Mouse (Mus musculus): ENCODE results near the gene Frmpd2.

DNA sequence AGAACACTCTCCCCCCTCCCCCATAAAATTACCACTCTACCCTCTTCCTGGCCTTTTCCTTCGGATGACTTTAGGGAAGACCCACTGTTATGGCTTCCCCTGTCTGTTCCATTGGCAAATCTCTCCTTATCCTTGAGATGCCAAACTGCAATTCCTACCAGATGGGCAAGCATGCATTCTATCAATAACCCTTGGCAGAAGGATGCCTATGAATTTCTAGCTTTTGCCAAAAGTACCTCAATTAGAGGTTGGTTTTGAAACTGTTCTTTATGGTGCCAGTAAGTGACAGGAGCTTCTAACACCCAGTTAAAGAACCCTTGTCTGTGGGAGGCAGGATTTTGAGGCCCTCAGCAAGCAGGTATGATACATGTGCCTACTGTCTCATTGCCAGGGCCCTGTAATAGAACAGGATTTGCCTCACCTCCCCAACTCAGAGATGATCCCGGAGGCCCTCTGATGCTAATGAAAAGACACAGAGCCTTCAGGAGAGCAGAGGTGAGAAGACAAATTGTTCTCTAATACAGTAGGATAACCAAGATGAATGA lies 22.1 kb upstream of the Frmpd2 start:
- TF ChIP-seq HCFC1 (IDR thresholded peaks at IDR 0.05; ENCODE audit: borderline replicate concordance, insufficient read depth, low read length) (no peak), MAFK (IDR thresholded peaks at IDR 0.05; ENCODE audit: insufficient read depth, low read depth, low read length) (no peak), CHD2 (IDR thresholded peaks at IDR 0.05; ENCODE audit: low read depth, low read length) (no peak), ZNF384 (IDR thresholded peaks at IDR 0.05; ENCODE audit: low read depth, low read length) (no peak)
